Mouse (Mus musculus) cerebellum, adult 11-12 months (tissue): ENCODE measurements around the gene Mstn.

ENCODE experiments used
- DNase-seq: peaks from one replicate; pipeline ENCODE4 v3.0.0; 2022

Gene Mstn

GRCm38 (mm10) chr1:53061340-53061739, at the start of gene Mstn:
Gene Mstn, plus strand, starts transcription at chr1:53061640.
- no peak for DNase-seq

- no peak for DNase-seq
Observed at GRCm38 (mm10) chr1:53014716-53015115, 46.7 kb upstream of the Mstn start.

GRCm38 (mm10) chr1:53015606-53016005, 45.8 kb upstream of the Mstn start:
- DNase-seq: no peak

GRCm38 (mm10) chr1:53018746-53019505, 42.5 kb upstream of the Mstn start:
- DNase-seq: no peak

DNA sequence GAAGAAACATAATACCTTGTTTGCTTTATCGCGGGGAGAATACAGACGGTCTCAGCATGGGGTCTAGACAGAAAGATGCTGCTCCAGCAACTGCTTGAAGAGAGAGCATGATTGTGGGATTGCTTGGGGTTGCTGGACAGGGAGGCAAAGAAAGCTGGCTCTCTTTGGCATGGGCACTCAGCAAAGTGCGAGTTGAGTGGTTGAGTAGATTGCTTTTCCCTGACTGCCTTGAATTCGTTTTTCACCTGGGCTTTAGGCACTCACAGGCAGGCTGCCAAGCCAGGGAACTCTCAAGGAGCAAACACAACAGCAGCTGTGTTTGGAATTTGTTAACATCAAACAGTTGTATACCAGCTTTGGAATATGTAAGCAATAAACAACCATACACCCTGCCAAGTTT, 41.4 kb upstream of the Mstn start, which contains the start of gene 1700019D03Rik:
TSS of gene 1700019D03Rik (minus strand) at position 101 of the 400 bp plus-strand sequence.
- no peak for DNase-seq

- no peak for DNase-seq
Observed at GRCm38 (mm10) chr1:53032550-53032949, 28.9 kb upstream of the Mstn start.

DNA sequence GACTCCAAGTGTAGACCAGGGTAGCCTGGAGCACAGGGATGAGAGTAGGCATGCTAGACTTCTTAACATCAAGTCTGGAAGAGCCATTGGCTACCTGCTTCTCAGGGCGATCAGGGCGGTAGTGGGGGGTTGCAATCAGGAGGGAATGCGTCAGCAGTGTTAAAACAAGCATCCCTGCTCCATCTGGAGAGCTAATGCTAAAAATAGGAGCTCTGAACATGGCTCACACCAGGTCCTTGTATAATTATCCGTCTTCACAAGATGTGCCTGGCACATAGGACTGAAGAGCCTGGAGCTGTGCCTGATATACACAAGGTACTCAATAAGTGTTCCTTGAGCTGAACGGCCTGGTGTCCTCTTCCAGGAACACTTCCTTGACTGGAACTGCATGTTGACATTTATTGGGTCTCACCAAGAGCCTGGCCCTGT, 24.0 kb upstream of the Mstn start:
- DNase-seq: peak; percentile 63

- no peak for DNase-seq
Observed at GRCm38 (mm10) chr1:53049763-53050427, 11.5 kb upstream of the Mstn start.

DNA sequence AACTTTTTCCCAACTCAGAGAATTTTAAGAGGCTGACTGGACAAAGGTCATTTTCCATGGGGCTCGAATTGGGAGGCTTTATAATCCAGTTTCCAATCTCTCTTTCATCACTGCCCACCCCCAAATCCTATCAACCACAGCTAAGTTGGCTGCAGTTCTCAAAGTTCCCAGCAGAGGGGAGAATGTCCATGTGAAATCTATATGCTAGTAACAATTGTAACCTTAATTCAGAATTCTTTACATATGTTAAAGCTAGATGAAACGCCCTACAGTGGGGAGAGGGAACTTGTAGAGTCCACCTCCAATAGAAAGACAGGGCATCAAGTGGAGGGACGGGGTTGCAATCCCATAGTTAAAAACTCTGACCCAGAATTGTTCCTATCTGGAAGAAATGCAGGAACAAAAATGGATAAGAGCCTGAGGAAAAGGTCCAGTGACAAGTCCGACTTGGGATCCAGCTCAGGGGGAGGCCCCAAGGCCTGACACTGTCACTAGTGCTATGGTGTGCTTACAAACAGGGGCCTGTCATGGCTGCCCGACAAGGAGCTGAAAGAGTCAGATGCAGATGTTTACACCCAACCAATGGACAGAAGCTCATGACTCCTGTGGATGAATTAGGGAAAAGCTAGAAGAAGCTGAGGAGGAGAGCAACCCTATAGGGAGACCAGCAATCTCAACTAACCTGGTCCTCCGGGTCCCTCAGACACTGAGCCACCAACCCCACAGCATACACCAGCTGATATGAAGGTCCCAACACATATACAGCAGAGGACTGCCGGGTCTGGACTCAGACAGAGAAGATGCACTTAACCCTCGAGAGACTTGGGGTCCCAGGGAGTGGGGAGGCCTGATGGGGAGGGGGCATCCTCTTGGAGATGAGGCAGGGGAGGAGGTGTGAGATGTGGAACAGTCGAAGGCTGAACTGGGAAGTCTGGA, 8.1 kb upstream of the Mstn start:
- no peak for DNase-seq

DNA sequence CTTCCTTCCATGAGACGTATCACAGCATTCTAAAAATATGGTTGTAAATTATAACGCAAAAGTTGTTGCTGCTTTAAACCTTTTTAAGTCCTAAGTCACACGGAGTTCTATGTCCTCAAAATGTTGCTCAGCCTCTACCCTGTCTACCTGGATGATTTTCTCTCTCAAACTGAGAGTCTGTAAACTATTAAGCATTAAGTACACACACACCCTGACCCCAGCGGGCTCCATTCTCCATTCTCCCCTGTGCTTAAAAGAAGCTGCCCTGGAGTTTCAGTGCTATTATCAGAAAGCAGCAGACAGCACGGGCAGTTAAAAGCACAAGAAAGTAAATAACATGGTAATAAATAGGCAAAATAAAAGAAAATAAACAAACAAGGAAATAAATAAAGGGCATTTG, 2.3 kb upstream of the Mstn start:
- DNase-seq: no peak

GRCm38 (mm10) chr1:53060499-53060898, 941 bp upstream of the Mstn start:
- no peak for DNase-seq

DNA sequence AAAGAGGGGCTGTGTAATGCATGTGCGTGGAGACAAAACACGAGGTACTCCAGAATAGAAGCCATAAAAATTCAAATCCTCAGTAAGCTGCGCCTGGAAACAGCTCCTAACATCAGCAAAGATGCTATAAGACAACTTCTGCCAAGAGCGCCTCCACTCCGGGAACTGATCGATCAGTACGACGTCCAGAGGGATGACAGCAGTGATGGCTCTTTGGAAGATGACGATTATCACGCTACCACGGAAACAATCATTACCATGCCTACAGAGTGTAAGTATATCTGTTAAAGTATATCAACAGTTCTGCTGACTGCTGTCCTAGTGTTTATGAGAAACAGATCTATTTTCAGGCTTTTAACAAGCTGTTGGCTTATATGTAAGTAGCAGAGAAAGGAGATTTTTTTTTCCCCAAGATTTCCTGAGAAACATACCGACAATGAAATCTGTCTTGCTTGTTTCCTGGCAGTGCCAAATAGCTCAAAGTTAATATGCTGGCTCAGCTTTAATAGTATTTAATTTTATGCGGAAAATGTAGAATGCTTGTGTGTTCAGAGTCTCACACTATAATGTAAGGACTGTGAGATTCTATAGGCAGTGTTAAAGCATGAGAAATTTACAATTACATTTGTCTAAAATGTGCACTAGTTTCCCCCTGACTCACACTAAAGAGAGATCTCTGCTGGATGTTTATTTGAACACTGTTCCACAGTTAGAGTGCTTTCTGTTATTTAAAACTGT, 600 bp downstream of the Mstn start:
- DNase-seq: no peak

DNA sequence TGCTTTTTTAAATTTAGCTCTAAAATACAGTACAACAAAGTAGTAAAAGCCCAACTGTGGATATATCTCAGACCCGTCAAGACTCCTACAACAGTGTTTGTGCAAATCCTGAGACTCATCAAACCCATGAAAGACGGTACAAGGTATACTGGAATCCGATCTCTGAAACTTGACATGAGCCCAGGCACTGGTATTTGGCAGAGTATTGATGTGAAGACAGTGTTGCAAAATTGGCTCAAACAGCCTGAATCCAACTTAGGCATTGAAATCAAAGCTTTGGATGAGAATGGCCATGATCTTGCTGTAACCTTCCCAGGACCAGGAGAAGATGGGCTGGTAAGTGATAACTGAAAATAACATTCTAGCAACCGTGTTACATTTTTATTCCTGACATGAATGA, 2.5 kb downstream of the Mstn start:
- DNase-seq: no peak

DNA sequence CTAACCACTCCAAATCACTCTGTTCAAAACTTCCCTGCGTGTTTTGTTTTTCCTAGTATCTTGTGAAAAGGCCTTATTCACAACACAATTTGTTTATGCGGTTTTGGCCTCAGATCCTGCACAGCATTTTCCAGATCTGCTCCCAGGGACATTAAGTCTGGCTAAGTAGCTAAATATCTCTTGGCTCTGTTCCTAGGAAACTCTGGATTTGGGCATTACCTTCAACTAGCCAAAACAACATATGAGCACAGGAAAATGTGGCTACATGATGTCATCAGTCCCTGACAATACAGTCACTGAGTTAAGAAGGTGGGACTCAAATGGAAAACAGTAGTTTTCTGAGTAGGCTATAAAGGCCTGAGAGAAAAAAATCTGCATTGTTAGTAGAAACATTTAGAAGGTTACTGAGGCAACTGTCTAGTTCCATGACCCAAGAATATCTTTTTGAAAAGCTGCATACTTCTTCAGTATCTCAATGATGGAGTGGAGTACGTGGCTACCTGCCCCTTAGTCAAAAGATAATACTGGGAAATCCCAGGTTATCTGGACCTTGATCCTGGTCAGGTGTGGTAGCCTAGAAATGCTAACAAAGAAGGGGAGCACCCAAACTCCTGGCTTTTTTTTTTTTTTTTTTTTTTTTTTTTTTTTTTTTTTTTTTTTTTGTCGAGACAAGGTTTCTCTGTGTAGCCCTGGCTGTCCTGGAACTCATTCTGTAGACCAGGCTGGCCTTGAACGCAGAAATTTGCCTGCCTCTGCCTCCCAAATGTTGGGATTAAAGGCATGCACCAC, 8.5 kb downstream of the Mstn start:
- DNase-seq: no peak

DNA sequence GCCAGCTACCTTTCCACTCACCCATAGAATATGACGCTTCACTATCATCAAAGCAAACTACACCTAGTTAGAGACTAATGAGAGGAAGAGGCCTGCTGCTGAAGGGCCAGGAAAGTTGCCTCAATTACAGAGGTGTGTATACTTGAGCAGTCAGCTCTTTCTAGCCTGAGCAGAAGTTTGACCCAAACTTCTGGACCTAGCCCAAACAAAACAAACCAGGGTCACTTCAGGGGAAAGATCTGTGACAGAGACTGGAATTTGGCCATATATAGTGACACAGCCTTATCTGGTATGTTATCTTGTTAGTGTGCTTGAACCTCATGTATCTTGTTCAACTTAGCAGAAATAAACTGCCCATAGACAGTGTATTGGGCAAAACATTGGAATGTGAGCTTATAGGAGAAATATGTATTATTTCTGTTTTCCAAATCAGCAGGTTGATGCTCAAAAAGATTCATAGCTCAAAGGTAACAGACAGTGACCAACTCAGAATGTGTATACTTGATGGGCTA, 9.3 kb downstream of the Mstn start:
- DNase-seq: no peak

- DNase-seq: peak; percentile 17
Observed at GRCm38 (mm10) chr1:53076656-53077055, 15.2 kb downstream of the Mstn start.

DNA sequence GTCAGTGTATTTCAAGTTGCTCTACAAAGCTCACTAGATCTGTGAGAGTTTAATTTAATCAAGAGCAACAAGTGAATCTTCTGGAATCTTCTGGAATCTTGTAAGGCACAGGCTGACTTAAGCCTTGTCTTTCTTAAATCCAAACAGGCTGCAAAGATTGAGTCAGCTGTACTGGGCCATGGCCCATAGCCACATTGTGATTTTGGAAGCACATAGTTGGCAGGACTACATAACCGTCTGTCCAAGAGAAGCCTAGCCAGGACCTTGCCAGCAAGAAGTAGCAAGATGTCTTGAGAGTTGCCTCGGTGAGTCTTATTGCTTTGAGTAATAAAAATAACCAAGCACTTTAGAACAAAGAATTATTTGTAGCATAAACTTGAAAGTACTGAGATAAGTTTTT, 18.4 kb downstream of the Mstn start:
- DNase-seq: peak; percentile 40

DNA sequence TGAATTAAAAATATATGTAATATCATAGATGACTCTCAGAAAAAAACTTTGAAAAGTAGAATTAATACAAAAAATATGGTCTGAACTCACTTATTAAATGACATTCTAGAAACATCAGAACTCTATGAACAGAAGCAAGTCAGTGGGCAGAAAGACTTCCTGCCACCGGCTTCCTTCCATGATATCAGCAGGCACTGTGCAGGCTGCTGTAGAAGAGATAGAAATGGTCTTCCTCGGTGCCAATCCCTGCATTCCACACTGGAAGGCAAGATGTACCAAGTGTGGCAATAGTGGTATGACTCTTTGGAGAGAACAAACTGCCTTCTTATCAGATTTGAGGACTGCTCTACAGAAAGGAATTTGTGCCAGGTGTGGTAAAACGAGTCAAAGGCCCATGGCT, 19.2 kb downstream of the Mstn start:
- no peak for DNase-seq

DNA sequence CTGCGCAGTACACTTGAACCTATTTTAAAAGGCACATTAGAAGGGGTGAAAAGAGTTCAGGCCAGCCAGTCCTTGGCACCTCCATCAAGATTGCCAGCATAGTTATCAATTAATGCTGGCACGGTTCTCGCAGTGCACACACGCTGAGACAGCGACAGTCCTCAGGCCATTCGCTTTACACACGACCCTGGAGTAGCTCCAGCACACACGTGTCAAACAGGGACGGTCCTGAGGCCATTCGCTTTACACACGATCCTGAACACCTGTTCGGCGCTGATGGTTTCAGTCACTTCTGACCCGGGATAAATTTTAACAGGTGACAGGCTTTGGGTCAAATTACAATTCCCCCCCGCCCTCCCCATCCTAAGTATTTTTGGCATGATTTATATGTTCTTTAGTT, 23.8 kb downstream of the Mstn start:
- no peak for DNase-seq

- DNase-seq: no peak
Observed at GRCm38 (mm10) chr1:53085991-53086390, 24.6 kb downstream of the Mstn start.

GRCm38 (mm10) chr1:53093180-53093579, 31.7 kb downstream of the Mstn start:
- DNase-seq: peak; percentile 45

DNA sequence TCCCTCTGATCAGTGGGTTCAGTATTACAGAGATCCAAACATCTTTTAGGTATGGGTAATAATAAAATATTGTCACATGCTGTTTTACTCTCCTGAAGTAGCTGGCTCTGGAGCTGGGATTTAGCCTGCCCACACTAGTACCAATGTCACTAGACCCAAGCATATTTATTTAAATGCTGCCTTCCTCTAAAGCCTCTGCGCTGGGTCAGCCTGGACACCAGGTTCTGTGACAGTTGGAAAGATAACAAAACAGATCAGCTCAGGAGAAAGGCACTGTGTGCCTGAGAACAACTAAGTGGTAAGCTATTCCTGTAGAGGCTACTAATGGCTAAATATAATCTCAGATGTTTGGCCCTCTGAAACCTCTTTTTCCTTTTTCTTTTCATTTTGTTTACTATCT, 49.1 kb downstream of the Mstn start:
- no peak for DNase-seq
